Mouse (Mus musculus) layer of hippocampus, postnatal 36 days (tissue): Measurements from ENCODE around the gene Gtf2ird2. TPM values are rescaled to one million over a fixed set of nuclear protein-coding genes. Genes with fewer than 3 reads are reported as not detected.
A peak's percentile ranks its signal among the peaks of the same experiment; 100 is the strongest.

ENCODE experiments used
- DNase-seq, 2 experiments: peaks; one replicate each; pipeline ENCODE4 v3.0.0; 2022
- total RNA-seq, 2 experiments: library from RNA; stranded (reverse); gene quantifications; 2 replicates each; pipeline ENCODE4 v1.2.3; 2021

The Gtf2ird2 gene
- total RNA-seq, 2 experiments from 2014 or later: 14.0 to 14.6 TPM

- DNase-seq: no peak
Measured at GRCm38 (mm10) chr5:134236241-134236640, 52.4 kb downstream of the Gtf2ird2 start.

DNA sequence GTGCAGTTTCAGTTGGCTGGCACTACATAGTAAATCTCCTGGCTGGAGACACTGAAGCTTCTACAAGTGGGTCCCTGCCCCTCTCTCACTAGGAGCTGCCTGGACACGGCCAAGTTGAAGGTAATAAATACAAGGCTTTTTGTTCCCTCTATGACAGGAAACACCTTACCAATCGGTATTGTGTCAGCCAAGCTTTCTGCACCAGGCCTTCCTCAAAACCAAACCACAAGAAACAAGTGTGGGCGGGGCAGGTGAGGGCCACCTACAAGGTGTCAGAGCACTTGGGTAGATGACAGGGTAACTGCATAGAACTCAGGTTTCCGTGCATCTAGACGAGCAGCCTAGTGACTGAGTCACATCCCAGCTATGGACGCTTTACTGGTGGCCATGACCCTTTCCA lies 53.0 kb downstream of the Gtf2ird2 start:
- DNase-seq: no peak

DNA sequence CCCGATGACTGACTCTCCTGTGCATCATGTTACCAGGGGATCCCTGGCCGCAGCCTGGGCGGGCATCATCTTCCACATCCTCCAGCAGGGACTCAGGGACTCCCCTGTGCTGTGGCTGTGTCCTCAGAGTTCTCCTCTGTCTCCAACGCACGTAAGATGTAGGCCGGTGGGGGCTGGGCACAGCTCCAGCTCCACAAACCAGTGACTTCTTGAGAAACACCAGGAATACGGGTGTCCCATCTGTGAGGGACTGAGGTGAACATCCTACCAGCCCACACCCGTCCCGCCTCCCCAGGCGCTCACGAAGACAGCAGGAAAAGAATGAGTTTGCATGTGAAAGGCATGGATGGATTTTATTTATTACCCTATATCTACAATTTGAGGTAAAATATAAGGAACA lies 53.7 kb downstream of the Gtf2ird2 start:
- no peak for DNase-seq

GRCm38 (mm10) chr5:134237936-134238760 lies 54.3 kb downstream of the Gtf2ird2 start:
- no peak for DNase-seq

DNA sequence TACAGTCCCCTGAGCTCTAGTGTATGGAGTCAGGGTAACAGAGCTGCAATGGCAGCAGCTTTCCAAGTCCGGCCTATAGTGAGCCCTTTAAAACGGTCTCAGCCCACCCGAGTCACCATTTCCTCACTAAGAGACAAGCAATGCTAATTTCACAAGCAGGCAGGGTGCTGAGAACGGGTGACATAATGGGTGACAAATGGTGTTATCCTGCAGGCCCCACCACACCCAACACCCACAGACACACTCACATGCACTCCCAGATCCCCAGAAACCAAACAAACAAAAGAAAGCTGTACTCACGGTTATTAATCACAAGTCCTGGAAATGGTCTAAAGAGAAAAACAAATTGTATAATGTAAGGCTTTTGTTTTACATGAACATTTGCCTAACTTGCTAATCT lies 58.0 kb downstream of the Gtf2ird2 start:
- peak in 1 of 2 experiments; percentile 48 for DNase-seq

- no peak for DNase-seq
Measured at GRCm38 (mm10) chr5:134243661-134244436, 60.0 kb downstream of the Gtf2ird2 start.

DNA sequence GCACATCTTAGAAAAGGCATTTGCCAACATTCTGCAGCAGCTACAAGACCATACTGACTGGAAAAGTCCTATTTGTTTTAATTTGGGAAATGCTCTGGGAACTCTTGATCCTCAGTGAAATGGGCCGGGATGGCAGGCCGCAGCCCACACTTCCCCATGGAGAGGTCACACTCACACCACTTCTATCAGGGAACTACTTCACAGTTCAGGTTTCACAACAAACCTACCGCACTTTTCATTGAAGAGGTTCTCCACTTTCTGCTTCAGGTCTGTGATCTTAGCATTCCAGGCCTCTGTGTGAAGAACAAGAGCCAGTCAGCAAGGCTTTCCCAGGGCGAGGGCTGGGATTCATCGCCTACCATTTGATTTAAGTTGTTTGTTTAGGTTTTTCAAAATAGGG lies 61.1 kb downstream of the Gtf2ird2 start:
- no peak for DNase-seq

DNA sequence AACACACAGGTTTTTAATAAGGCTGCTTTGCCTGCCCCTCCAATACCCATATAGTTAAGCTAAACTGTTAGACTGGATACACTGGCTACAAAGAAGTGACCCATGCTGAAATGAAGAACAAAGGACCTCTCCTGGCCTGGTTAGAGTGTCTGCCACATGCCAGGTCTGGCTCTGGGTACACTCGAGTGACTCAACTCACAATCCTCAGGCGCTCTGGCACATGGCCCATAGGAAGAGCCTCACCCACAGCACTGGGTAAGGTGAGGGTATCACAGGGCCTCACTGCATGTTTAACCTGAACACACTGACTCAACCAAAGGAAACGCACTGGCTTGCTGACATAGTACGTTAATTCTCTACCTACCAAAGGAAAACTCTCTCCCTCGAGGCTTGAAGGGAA lies 62.3 kb downstream of the Gtf2ird2 start:
- no peak for DNase-seq

- no peak for DNase-seq
Measured at GRCm38 (mm10) chr5:134248608-134249244, 64.9 kb downstream of the Gtf2ird2 start.

DNA sequence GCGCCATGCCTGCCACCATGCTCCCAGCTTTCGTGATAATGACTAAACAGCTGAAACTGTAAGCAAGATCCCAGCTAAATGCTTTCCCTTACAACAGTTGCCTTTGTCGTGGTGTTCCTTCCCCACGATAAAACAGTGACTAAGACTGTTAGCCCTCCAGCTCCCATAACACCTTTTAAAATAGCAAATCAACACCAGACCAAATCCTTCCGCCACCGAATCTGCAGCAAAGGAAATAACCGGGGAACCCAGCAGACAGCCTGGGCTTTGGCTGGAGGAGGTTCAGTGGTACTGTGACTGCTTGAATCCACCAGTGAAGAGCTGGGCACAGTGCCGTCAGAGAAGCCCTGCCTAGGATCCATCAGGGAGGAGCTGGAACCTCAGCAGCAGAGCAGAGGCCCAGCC lies 65.4 kb downstream of the Gtf2ird2 start:
- no peak for DNase-seq

GRCm38 (mm10) chr5:134250601-134251000 lies 66.8 kb downstream of the Gtf2ird2 start:
- DNase-seq: no peak

DNA sequence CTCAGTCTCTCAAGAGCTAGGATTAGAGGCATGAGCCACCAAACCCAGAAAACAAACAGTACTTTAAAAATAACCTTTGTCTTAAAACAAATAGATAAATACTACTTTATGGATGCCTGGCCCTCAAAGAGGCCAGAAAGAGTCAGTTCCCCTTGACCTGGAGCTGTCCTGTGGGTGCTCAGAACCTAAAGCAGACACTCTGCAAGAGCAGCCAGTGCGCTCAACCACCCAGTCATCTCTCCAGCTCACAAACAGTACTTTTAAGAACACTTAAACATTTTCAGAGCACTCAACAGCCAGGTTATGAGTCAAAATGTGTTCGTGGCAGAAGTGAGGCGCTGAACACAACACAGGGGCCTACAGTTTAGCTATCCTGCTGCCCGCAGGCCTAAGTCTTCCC lies 67.3 kb downstream of the Gtf2ird2 start:
- DNase-seq: no peak

GRCm38 (mm10) chr5:134253806-134254205 lies 70.0 kb downstream of the Gtf2ird2 start:
- no peak for DNase-seq

DNA sequence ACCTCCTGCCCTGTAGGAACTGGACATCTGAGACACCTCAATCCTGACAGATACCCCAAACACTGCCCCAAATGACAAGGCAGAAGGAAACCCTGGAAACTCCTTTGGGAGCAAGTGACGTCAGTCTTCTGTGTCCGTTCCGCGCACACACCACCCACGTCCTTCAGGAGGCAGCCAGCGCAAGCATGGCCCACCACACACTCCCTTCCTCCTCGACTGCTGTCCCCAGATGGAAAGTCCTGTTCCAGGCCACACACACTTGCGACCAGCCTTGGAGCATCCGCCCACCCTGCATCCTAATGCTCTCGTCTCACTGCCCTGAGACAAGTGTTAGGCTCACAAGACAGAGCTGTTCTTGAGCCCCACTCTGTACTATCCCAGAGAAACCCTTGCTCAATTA lies 71.5 kb downstream of the Gtf2ird2 start:
- DNase-seq: no peak

DNA sequence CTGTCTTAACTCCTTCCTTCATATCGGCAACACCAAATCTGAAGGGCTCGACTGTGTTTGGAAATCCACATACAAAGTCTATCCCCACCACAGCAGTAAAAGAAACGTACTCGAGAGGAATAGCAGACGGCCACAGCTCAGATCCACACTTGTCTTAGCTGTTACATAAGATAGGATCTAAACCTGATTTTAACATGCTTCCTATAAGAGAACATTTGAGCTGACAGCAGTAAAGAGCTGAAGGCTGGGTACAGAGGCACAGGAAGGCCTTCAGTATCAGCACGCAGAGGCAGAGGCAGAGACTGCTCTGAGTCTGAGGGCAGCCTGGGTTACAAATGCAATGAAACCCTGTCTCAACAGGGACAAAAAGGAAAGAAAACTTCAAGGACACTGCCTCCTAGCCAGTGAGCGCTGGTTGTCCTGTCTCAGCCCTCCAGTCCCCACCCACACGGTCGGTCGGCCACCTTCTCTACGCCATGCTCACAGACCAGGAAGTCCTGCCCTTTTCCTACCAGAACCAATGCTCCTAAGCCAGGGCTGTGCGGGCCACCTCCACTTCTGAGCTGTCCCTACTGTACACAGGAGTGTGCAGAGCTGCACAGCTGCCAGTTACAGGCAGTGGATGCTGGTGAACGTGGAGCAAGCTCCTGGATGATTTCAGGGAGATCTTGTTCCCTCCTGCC lies 73.7 kb downstream of the Gtf2ird2 start:
- no peak for DNase-seq

GRCm38 (mm10) chr5:134258395-134258794 lies 74.6 kb downstream of the Gtf2ird2 start:
- no peak for DNase-seq

- no peak for DNase-seq
Measured at GRCm38 (mm10) chr5:134258934-134259333, 75.1 kb downstream of the Gtf2ird2 start.

DNA sequence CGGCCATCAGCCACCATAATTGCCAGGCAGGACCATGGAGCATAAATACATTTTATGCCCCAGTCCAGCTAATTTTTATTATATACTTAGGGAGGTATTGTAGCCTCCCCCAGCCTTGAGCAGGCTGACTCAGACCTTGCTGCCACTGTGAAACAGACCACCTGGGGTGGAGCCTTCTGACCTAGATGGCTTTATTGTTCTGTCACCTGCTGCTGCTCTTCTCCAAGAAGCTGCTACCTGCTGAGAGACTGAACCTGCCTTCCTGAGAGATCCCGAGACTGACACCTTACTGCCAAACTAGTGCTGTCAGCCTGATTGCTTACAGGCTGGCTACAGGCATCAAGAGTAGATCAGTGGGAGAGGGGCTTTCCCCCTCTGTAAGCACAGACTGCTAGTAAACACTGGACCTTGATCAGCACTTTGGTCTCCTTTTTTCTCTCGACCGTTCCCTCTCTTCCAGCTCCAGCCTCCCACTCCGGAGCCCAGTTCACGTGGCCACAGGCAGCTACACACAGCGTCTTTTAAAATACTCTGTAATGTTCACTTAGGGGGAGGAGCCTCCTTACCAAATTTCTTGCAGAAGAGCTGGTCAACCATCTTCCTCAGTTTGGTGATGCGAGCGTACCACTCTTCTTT lies 76.3 kb downstream of the Gtf2ird2 start:
- no peak for DNase-seq

DNA sequence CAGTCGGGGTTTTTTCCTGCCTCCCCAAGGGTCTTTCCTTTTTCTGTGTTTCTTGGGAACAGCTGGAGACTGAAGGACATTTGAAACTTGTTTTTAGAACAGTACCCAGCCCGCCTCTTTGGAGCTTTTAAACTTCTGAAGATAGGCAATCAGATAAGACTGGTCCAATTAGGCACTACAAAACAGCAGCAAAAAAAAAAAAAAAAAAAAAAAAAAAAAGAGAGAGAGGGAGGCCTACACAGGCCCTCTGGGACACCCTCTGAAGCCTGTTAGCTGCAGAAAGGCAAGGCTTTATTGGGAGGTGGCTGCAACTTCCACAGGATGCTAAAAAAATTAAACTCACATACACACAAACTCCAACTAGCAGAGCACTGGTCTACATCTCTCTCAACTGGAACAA lies 82.1 kb downstream of the Gtf2ird2 start:
- no peak for DNase-seq

DNA sequence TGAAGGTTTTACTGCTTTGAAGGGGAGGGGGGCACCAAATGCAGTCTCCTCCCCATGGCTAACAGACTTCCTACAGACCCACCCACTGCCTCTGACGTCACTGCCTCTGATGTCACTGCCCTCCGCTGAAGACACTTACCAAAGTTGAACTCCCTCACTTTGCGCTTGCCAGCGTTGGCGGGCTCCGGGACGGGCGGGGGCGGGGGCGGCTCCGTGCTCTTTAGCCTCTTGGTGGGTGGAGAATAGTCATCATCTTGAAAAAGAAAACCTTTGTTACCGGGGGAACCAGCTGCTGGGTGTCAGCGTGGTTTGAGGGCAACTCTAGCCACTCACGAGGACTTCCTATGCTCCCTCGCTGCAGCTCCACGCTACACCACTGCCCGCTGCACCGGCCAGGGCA lies 82.6 kb downstream of the Gtf2ird2 start:
- DNase-seq: no peak

GRCm38 (mm10) chr5:134268751-134269150 lies 84.9 kb downstream of the Gtf2ird2 start:
- DNase-seq: no peak

DNA sequence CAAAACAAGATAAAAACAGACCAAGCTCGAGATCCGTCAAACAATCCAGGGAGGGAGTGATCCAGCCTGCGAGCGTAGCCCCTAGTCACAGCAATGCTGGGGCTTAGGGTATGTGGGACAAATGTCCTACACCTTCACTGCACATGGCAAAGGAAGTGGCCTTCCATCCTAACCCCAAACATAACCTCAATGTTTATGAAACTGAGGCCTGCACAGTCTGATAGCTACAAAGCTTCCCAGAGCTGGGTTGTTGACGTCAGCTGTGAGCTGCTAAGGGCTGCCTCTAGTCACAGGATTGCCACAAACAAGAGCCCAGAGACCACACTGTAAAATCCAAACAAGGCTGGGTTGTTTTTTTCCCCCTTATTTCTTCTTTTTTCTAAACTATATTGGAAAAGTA lies 85.9 kb downstream of the Gtf2ird2 start:
- DNase-seq: no peak
